Mouse (Mus musculus) limb, embryonic 14.5 days (tissue): ENCODE data around the gene S100z. TPM values are rescaled to one million over a fixed set of nuclear protein-coding genes. Genes with fewer than 3 reads are reported as not detected.

Experiments used
- ATAC-seq: fragments of 200-750 bp; cut with Nextera tagmentation; 2 replicates; pipeline ENCODE4 v1.8.0; 2017; ENCODE audit warnings: low read depth, moderate number of reproducible peaks, moderate TSS enrichment; ENCODE audit not compliant: low FRiP score
- DNase-seq: peaks from one replicate; pipeline ENCODE4 v3.0.0-alpha.2; 2015; ENCODE audit warnings: low spot score
- H3K27ac ChIP-seq: fragments of 300-500 bp; sonication (generic); replicated peaks from 2 replicates; pipeline ENCODE4 v1.5.1; 2014; ENCODE audit warnings: low read depth, mild to moderate bottlenecking, low read length, moderate library complexity, mixed read lengths
- H3K27me3 ChIP-seq: fragments of 300-500 bp; sonication (generic); 2 replicates; pipeline ENCODE4 v1.6.1; 2014; ENCODE audit warnings: low read length, mixed read lengths; ENCODE audit not compliant: control insufficient read depth, insufficient read depth
- H3K36me3 ChIP-seq: fragments of 300-500 bp; sonication (generic); 2 replicates; pipeline ENCODE4 v1.6.1; 2014; ENCODE audit warnings: mild to moderate bottlenecking, low read length, moderate library complexity, mixed read lengths; ENCODE audit not compliant: control insufficient read depth, insufficient read depth
- H3K4me1 ChIP-seq: fragments of 300-500 bp; sonication (generic); 2 replicates; pipeline ENCODE4 v1.6.1; 2014; ENCODE audit warnings: antibody characterized with exemption, low read length, mixed read lengths; ENCODE audit not compliant: control insufficient read depth, insufficient read depth
- H3K4me2 ChIP-seq: fragments of 300-500 bp; sonication (generic); replicated peaks from 2 replicates; pipeline ENCODE4 v1.6.1; 2014; ENCODE audit warnings: low read depth, mild to moderate bottlenecking, low read length, moderate library complexity; ENCODE audit not compliant: severe bottlenecking
- H3K4me3 ChIP-seq: fragments of 300-500 bp; sonication (generic); replicated peaks from 2 replicates; pipeline ENCODE4 v1.5.1; 2014; ENCODE audit warnings: low read length
- H3K9ac ChIP-seq: fragments of 300-500 bp; sonication (generic); 2 replicates; pipeline ENCODE4 v1.6.1; 2014; ENCODE audit warnings: mild to moderate bottlenecking, low read depth, low read length, moderate library complexity; ENCODE audit not compliant: severe bottlenecking
- H3K9me3 ChIP-seq: fragments of 300-500 bp; sonication (generic); 2 replicates; pipeline ENCODE4 v1.6.1; 2016; ENCODE audit warnings: low read length; ENCODE audit not compliant: control insufficient read depth
- POLR2A ChIP-seq: fragments of 200-500 bp; IDR thresholded peaks from 2 replicates; pipeline ENCODE4 v1.8.0; 2012; ENCODE audit warnings: inconsistent platforms, mild to moderate bottlenecking, moderate library complexity, borderline replicate concordance; ENCODE audit not compliant: insufficient read depth, insufficient read length; ENCODE audit errors: extremely low read depth
- WGBS: fragments of 180-500 bp; shearing (Covaris S2); extraction: QIAGEN DNeasy Blood & Tissue Kit; methylation state at CpG from one replicate; pipeline ENCODE4 v1.1.7; 2014; 5-methylcytosine and 5-hydroxymethylcytosine counted together
- polyA plus RNA-seq, 2 experiments: library from polyadenylated mRNA; depleted of rRNA in 1 of 2; stranded (reverse) in 1 of 2; unstranded in 1 of 2; fragments of >200 nt; fragmentation: Nextera tagmentation in 1 of 2; extraction: Ambion mirVana in 1 of 2; gene quantifications; 2 replicates each; pipeline versions ENCODE4 v1.2.1 to v1.2.3; 2012 to 2014

Gene S100z
- polyA plus RNA-seq, 2 experiments = not detected

DNA sequence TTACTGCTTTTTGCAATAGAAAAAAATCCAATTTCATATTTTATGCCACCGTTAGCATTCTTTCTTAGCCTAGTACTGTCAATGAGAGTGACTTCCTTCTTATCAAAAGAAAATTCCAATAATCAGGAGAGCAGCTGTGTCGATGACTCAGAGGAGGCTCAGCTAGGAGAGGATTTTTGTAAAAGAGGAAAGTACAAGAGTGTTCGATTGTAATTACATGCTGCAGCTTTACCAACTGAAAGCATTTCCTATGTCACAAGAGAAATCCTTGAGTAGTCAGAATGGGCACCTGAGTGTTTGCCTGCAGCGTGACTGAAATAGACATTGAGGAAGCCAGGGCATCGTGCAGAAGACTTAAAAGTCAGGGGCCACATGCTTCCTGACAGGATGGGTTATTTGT is 39.0 kb downstream of the S100z start:
- no peaks in the 10 kb centered on the region for H3K9me3 ChIP-seq
- H3K36me3 ChIP-seq = no peaks in the 10 kb centered on the region
- no peaks in the 10 kb centered on the region for H3K4me1 ChIP-seq
- ATAC-seq (no peak), DNase-seq (no peak)
- peaks cover 20% of the 10 kb centered on the region; the same call in 1 of the 2 replicates for H3K27me3 ChIP-seq
- no peak for TF ChIP-seq POLR2A
- H3K4me3 ChIP-seq = no peak overlapping the region
- WGBS = 79% methylated on average over 5 of the region's 5 CpGs
- H3K9ac ChIP-seq = no peak overlapping the region
- no peak overlapping the region for H3K27ac ChIP-seq
- H3K4me2 ChIP-seq = no peak overlapping the region

DNA sequence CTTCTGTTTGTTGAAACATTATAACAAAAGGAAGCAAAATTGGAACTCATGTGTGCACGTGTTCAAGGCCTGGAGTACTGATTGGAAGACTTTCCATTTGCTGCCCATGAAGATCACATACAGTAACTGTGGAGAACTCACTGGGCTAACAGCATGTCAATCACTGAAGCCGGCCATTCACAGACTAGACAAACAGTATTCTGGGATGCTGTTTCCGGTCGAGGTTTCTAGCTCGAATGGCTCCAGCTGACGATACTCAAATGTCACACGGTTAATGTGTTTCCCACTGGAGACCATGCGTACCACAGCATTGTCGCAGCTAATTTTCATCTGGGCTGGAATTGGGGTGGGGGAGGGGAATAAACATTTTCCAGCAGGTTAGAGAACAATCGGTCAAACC is 46.8 kb downstream of the S100z start:
- Histone ChIP-seq H3K27ac (no peak overlapping the region), H3K4me2 (no peak overlapping the region), H3K4me1 (no peaks in the 10 kb centered on the region), H3K36me3 (no peaks in the 10 kb centered on the region), H3K4me3 (no peak overlapping the region), H3K9me3 (no peaks in the 10 kb centered on the region), H3K9ac (no peak overlapping the region), H3K27me3 (no peaks in the 10 kb centered on the region)
- no peak for TF ChIP-seq POLR2A
- 80% methylated on average over 10 of the region's 10 CpGs for WGBS
- DNase-seq (no peak), ATAC-seq (no peak)

DNA sequence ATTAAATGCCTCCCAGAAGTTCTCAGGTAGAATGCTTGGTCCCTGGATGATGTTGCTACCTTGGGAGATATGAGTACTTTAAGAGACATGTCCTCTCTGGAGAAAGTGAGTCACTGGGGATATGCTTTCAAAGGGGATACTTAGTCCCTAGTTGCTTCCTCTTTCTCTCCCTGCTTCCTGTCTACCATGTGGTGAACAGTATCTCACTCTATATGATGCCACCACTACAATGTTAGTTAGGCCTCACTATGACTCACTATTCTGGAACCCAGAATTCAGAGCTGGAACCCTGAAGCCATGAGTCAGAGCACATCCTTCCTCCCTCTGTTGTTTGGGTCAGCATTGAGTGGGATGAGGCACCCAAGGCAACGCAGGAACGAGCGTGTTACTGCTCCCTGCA is 51.0 kb downstream of the S100z start:
- ATAC-seq (no peak), DNase-seq (no peak)
- Histone ChIP-seq H3K9me3 (no peaks in the 10 kb centered on the region), H3K36me3 (no peaks in the 10 kb centered on the region), H3K4me1 (no peaks in the 10 kb centered on the region), H3K27me3 (no peaks in the 10 kb centered on the region), H3K9ac (no peak overlapping the region), H3K4me2 (no peak overlapping the region), H3K27ac (no peak overlapping the region), H3K4me3 (no peak overlapping the region)
- 87% methylated on average over 3 of the region's 3 CpGs for WGBS
- TF ChIP-seq POLR2A = no peak

Other genes with a start within 250 kb of the S100z start
- gene Pde8b, start 228.4 kb downstream of the S100z start, polyA plus RNA-seq (2012; rRNA removed) = 2.9 and 3.4 TPM in 2 replicates
- gene Pde8b, start 228.4 kb downstream of the S100z start, polyA plus RNA-seq (2014; fragmentation: Nextera tagmentation; extraction: Ambion mirVana) = 3.1 and 5.1 TPM in 2 replicates
- 80.2 and 102 TPM in 2 replicates for gene Zbed3, start 155.1 kb downstream of the S100z start, polyA plus RNA-seq (2012; rRNA removed)
- gene Zbed3, start 155.1 kb downstream of the S100z start, polyA plus RNA-seq (2014; fragmentation: Nextera tagmentation; extraction: Ambion mirVana) = 68.8 and 75.5 TPM in 2 replicates
- gene Aggf1, start 103.4 kb downstream of the S100z start, polyA plus RNA-seq (2012; rRNA removed) = 20.0 and 24.4 TPM in 2 replicates
- 32.9 and 37.1 TPM in 2 replicates for gene Aggf1, start 103.4 kb downstream of the S100z start, polyA plus RNA-seq (2014; fragmentation: Nextera tagmentation; extraction: Ambion mirVana)
- gene Crhbp, start 33.8 kb downstream of the S100z start, polyA plus RNA-seq (2012; rRNA removed) = 0.20 and 0.28 TPM in 2 replicates
- 0.15 and 0.32 TPM in 2 replicates for gene Crhbp, start 33.8 kb downstream of the S100z start, polyA plus RNA-seq (2014; fragmentation: Nextera tagmentation; extraction: Ambion mirVana)
- gene F2rl1, start 46.5 kb upstream of the S100z start, polyA plus RNA-seq (2012; rRNA removed) = 6.8 and 8.1 TPM in 2 replicates
- gene F2rl1, start 46.5 kb upstream of the S100z start, polyA plus RNA-seq (2014; fragmentation: Nextera tagmentation; extraction: Ambion mirVana) = 2.7 and 4.0 TPM in 2 replicates
- 38.5 and 48.0 TPM in 2 replicates for gene F2r, start 139.8 kb upstream of the S100z start, polyA plus RNA-seq (2012; rRNA removed)
- gene F2r, start 139.8 kb upstream of the S100z start, polyA plus RNA-seq (2014; fragmentation: Nextera tagmentation; extraction: Ambion mirVana) = 77.2 and 84.0 TPM in 2 replicates
- 0.16 and 0.46 TPM in 2 replicates for gene F2rl2, start 218.1 kb upstream of the S100z start, polyA plus RNA-seq (2012; rRNA removed)
- 0.21 and 0.33 TPM in 2 replicates for gene F2rl2, start 218.1 kb upstream of the S100z start, polyA plus RNA-seq (2014; fragmentation: Nextera tagmentation; extraction: Ambion mirVana)